Mouse (Mus musculus) heart, adult 2 months (tissue): ENCODE results near the gene Chn2. TPM values are rescaled to one million over a fixed set of nuclear protein-coding genes. Genes with fewer than 3 reads are reported as not detected.

Source experiments
- DNase-seq, 2 experiments: peaks; one replicate each; pipeline ENCODE4 v3.0.0; 2021
- H3K27ac ChIP-seq: fragments of 200-600 bp; 2 replicates; pipeline ENCODE4 v1.8.1; 2022
- H3K27me3 ChIP-seq: fragments of 200-500 bp; 2 replicates; pipeline ENCODE4 v1.6.1; 2012; ENCODE audit warnings: mild to moderate bottlenecking, low read length, inconsistent platforms, mixed read lengths; ENCODE audit not compliant: control insufficient read depth, insufficient read depth
- H3K36me3 ChIP-seq: fragments of 200-500 bp; 2 replicates; pipeline ENCODE4 v1.6.1; 2012; ENCODE audit warnings: low read length, inconsistent platforms; ENCODE audit not compliant: control insufficient read depth, insufficient read depth
- H3K4me1 ChIP-seq: fragments of 200-500 bp; 2 replicates; pipeline ENCODE4 v1.6.1; 2011; ENCODE audit warnings: low read length; ENCODE audit not compliant: control insufficient read depth, insufficient read depth
- H3K4me3 ChIP-seq: fragments of 200-600 bp; 2 replicates; pipeline ENCODE4 v1.8.1; 2022
- H3K79me2 ChIP-seq: fragments of 200-500 bp; replicated peaks from 2 replicates; pipeline ENCODE4 v1.6.1; 2012; ENCODE audit warnings: mild to moderate bottlenecking, inconsistent platforms, low read length, moderate library complexity, mixed read lengths; ENCODE audit not compliant: control insufficient read depth, insufficient read depth
- H3K9ac ChIP-seq: fragments of 200-500 bp; 2 replicates; pipeline ENCODE4 v1.6.1; 2012; ENCODE audit warnings: low read depth, mild to moderate bottlenecking, control low read depth, inconsistent platforms, low read length, mixed read lengths
- CTCF ChIP-seq: fragments of 200-600 bp; IDR thresholded peaks from 2 replicates; pipeline ENCODE4 v1.8.1; 2022; ENCODE audit warnings: antibody characterized with exemption, mild to moderate bottlenecking, moderate library complexity
- EP300 ChIP-seq: fragments of 200-500 bp; IDR thresholded peaks from 2 replicates; pipeline ENCODE4 v1.6.1; 2011; ENCODE audit warnings: low read depth, low read length, control low read depth; ENCODE audit not compliant: insufficient read depth
- POLR2A ChIP-seq: fragments of 200-500 bp; IDR thresholded peaks from 2 replicates; pipeline ENCODE4 v1.6.1; 2011; ENCODE audit warnings: mild to moderate bottlenecking, low read depth, low read length, control low read depth; ENCODE audit not compliant: insufficient read depth
- WGBS: fragments of 180-500 bp; shearing (Covaris S2); methylation state at CpG from one replicate; pipeline ENCODE4 v1.1.7; 2018; 5-methylcytosine and 5-hydroxymethylcytosine counted together
- intact Hi-C: fragments of 180-260 bp; cut with DNase I; formaldehyde crosslinking; loops from one replicate; pipeline ENCODE4 v1.15.1; 2025
- polyA plus RNA-seq: library from polyadenylated mRNA; depleted of rRNA; stranded (reverse); fragments of >200 nt; gene quantifications from 2 replicates; pipeline ENCODE4 v1.2.3, GENCODE M21; 2012
- total RNA-seq, 2 experiments: library from RNA; stranded (reverse); gene quantifications; 2 replicates each; pipeline ENCODE4 v1.2.3; 2021

Chn2 gene
- total and polyA plus RNA-seq, 3 experiments: 2.0 to 2.3 (median 2.3) TPM

DNA sequence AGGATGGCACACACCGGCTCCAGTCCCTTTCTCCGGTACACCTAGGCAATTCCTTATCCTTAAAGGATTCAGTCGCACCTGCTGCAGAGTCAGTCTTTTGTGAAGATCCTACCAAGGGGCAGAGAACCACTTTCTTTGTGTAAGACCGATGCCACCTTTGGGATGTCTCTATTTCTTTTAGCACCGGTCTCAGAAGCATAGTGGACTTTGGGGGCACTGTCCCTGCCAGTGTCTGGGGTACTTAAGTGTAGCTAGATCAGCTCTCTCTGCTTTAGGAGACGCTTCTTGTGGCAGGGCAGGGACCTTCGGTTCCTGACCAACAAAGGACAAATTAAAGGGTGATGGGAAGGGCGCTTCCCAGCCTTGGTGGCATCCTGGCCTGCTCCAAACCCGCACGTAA, 488 bp upstream of the Chn2 start:
- peaks cover 4% of the 10 kb centered on the region; the same call in 1 of the 2 replicates for H3K27me3 ChIP-seq
- H3K4me3 ChIP-seq: peak overlapping the region; percentile 78
- H3K4me1 ChIP-seq: peaks cover 5% of the 10 kb centered on the region; the same call in 1 of the 2 replicates
- H3K36me3 ChIP-seq: no peaks in the 10 kb centered on the region
- TF ChIP-seq POLR2A (no peak), EP300 (no peak), CTCF (no peak)
- peak overlapping the region; percentile 3; the same call in 1 of the 2 replicates for H3K9ac ChIP-seq
- DNase-seq: no peak
- WGBS: 33% methylated on average over 10 of the region's 10 CpGs
- intact Hi-C loops: loop anchor here (10.0 kb wide), 1 partner anchor 254 kb away; no protein-coding TSS in a partner anchor
- no peaks in the 10 kb centered on the region for H3K79me2 ChIP-seq
- H3K27ac ChIP-seq: peak overlapping the region; percentile 77

DNA sequence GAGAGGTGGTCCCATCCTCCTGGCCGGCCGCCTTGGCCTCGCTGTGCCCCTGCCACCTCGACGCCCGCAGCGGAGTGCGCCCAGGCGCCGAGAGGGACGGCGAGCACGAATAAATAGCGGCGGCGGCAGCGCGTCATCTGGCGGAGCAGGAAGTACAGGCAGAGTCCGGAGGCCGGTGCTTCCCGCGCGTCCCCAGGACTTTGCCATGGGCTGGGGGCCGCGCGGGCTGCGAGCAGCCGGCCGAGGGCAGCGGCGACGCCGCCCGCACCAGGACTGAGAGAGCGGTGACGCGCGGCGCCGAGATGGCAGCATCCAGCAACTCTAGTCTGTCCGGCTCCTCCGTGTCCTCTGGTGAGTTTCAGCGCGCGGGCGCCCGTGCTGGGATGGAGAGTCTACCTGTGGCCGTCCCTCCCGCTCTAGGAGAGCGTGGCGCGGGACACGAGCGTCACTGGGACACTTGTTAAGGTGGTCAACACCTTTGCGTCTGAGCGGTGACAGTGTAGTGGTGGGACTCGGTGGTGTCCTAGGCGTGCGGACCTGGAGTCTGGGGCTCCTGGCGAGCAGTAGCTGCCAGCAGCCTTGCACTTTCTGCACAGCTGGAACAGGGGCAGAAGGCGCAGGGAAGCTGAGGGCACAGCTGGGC, 572 bp downstream of the Chn2 start:
- Histone ChIP-seq H3K27me3 (peaks cover 4% of the 10 kb centered on the region; the same call in 1 of the 2 replicates), H3K36me3 (no peaks in the 10 kb centered on the region), H3K79me2 (no peaks in the 10 kb centered on the region), H3K4me3 (peak overlapping the region; percentile 78), H3K27ac (peak overlapping the region; percentile 77), H3K4me1 (peaks cover 4% of the 10 kb centered on the region; the same call in 1 of the 2 replicates), H3K9ac (peak overlapping the region; percentile 83)
- peak in 1 of 2 experiments; percentile 81 for DNase-seq
- intact Hi-C loops: loop anchor here (5.0 to 10.0 kb wide), 2 partner anchors 37 to 255 kb away; no protein-coding TSS in a partner anchor
- under 1% methylated on average over 62 of the region's 62 CpGs for WGBS
- peak; percentile 43; the same call in 1 of the 2 replicates for TF ChIP-seq POLR2A
- no peak for TF ChIP-seq EP300
- no peak for TF ChIP-seq CTCF

DNA sequence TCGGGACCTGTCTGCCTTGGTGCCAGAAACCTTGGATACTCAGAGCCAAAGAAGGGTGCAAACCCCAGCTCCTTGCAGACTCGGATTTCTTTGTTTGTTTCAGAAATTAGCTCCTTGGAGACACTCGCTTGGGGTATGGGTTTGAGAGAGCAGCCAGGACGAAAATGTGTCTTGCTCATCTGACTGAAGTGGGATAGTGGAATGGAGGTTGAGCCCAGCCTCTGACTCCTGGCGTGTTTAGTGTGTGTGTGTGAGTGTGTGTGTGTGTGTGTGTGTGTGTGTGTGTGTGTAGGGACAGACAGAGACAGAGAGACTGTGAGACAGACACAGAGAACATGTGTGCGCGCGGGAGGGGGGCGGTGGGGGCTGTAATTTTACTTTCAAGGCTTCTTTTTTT, 1.1 kb downstream of the Chn2 start:
- peak overlapping the region; percentile 78 for H3K4me3 ChIP-seq
- peak overlapping the region; percentile 83 for H3K9ac ChIP-seq
- 31% methylated on average over 9 of the region's 9 CpGs for WGBS
- peaks cover 4% of the 10 kb centered on the region; the same call in 1 of the 2 replicates for H3K27me3 ChIP-seq
- H3K79me2 ChIP-seq: no peaks in the 10 kb centered on the region
- no peak for DNase-seq
- H3K4me1 ChIP-seq: peaks cover 4% of the 10 kb centered on the region; the same call in 1 of the 2 replicates
- intact Hi-C loops: loop anchor here (5.0 kb wide), 1 partner anchor 37 kb away; no protein-coding TSS in a partner anchor
- peak overlapping the region; percentile 77 for H3K27ac ChIP-seq
- no peaks in the 10 kb centered on the region for H3K36me3 ChIP-seq
- TF ChIP-seq POLR2A: no peak
- no peak for TF ChIP-seq EP300
- no peak for TF ChIP-seq CTCF

DNA sequence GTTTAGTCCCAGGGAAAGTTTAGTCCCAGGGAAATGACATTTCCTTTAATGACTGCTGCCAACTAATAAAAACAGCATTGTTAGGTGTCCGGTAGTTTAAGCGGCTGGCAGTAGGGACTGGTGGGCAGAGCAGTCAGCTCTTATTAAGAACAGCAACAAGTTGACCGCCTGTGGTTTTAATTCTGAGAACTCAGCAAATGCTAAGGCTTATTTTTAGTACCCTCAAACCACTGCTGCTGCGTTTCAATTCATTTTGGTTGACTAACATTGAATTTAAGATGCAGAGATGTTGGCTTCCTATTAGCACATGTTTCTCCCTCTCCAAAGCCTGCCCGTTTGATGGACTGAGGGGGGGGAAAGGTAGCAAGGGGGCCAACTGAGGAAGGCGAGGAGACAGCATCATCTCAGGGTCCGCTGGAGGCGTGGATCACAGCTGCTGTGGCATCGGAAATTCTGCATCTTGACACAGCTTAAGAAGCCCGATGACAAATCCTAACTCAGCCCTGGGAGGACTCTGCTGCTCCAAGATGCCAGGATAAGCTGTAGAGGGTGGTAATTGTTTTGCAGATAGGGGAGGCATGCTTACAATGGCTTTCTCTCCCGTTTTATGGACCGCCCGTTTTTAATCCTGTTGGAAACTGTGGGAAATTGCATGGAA, 2.2 kb downstream of the Chn2 start:
- intact Hi-C loops: loop anchor here (5.0 kb wide), 1 partner anchor 36 kb away; no protein-coding TSS in a partner anchor
- peaks cover 4% of the 10 kb centered on the region; the same call in 1 of the 2 replicates for H3K27me3 ChIP-seq

DNA sequence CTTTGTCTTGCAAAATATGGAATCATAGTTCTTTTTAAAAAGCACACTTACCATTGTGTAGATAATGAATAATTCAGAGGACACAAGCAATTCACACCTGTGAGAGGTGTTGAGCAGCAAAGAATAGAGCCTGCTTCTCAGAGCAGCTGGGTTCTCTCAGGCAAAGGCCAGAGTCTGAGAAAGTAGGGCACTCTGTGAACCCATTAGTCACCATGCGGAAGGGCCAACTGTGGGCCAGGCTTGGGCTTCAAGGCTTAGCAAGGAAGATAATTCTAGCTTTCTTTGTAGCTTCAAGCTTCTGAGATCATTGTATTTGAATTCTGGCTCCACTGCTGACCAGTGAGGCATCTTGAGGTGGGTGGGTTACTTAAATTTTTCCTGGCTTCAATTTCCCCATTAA, 2.8 kb downstream of the Chn2 start:
- no peak for TF ChIP-seq EP300
- no peak for TF ChIP-seq POLR2A
- no peak for TF ChIP-seq CTCF
- Histone ChIP-seq H3K27ac (no peak overlapping the region), H3K4me3 (no peak overlapping the region), H3K27me3 (peaks cover 4% of the 10 kb centered on the region; the same call in 1 of the 2 replicates), H3K36me3 (no peaks in the 10 kb centered on the region), H3K79me2 (no peaks in the 10 kb centered on the region), H3K4me1 (peaks cover 4% of the 10 kb centered on the region; the same call in 1 of the 2 replicates), H3K9ac (no peak overlapping the region)
- DNase-seq: no peak
- intact Hi-C loops: loop anchor here (5.0 kb wide), 1 partner anchor 35 kb away; no protein-coding TSS in a partner anchor
- WGBS: 86% methylated on average over 1 of the region's 1 CpGs

More for the DNA sequence above, 2.2 kb downstream of the Chn2 start:
- WGBS: 52% methylated on average over 13 of the region's 13 CpGs
- Histone ChIP-seq H3K36me3 (no peaks in the 10 kb centered on the region), H3K4me1 (peaks cover 4% of the 10 kb centered on the region; the same call in 1 of the 2 replicates), H3K9ac (no peak overlapping the region), H3K79me2 (no peaks in the 10 kb centered on the region), H3K4me3 (no peak overlapping the region), H3K27ac (no peak overlapping the region)
- no peak for DNase-seq
- no peak for TF ChIP-seq EP300
- TF ChIP-seq POLR2A: no peak
- no peak for TF ChIP-seq CTCF
